Mouse (Mus musculus): ENCODE results near the gene Gid8. TPM values are rescaled to one million over a fixed set of nuclear protein-coding genes. Genes with fewer than 3 reads are reported as not detected.
A peak's percentile ranks its signal among the peaks of the same experiment; 100 is the strongest.

The Gid8 gene
- polyA plus RNA-seq, 1 experiment from 2014 or later, result 53.4 TPM

DNA sequence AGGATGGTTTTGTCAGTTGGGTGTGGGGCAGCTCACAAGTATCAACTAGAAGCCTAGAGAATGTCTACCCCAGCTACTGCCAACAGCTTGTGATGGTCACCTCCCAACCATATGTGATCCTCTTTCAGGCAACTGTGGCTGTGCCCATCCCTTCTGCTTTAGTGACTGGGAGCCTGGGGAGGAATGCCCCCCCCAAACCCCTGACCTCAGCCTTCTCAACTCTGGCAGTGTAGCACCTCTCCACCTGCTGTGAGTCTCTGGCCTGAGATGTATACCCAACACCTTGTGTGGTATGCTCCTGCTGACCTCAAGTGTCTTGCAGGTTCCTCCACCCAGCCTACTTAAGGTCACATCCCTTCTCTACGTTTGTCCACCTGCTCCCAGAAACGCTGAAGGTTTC is 13.9 kb downstream of the Gid8 start:
- no peaks in the 10 kb centered on the region for H3K27me3 ChIP-seq (ENCODE audit: control insufficient read depth, insufficient read depth, low read length)
- no peak for ATAC-seq (ENCODE audit: insufficient number of reproducible peaks, insufficient read depth, low FRiP score, low read depth)
- 58% methylated on average over 2 of the region's 2 CpGs for WGBS
- H3K9me3 ChIP-seq (ENCODE audit: control insufficient read depth, low read depth, low read length), result no peaks in the 10 kb centered on the region
- peaks cover 39% of the 10 kb centered on the region for H3K36me3 ChIP-seq (ENCODE audit: control insufficient read depth, insufficient read depth, low read length)
- H3K4me1 ChIP-seq (ENCODE audit: control insufficient read depth, insufficient read depth, low read length), result peaks cover 5% of the 10 kb centered on the region; the same call in 1 of the 2 replicates
- no peak overlapping the region for H3K4me3 ChIP-seq (ENCODE audit: low read depth, low read length)
- no peak overlapping the region for H3K9ac ChIP-seq (replicated peaks; ENCODE audit: low read depth, low read length)
- no peak overlapping the region for H3K27ac ChIP-seq (ENCODE audit: low read length)
- H3K4me2 ChIP-seq (replicated peaks; ENCODE audit: low read depth, low read length), result no peak overlapping the region

GRCm38 (mm10) chr2:180724585-180725413 is 14.9 kb downstream of the Gid8 start, which contains the start of gene Slc17a9:
TSS of gene Slc17a9 (plus strand) at chr2:180725263.
- WGBS, result 4% methylated on average over 18 of the region's 18 CpGs
- Histone ChIP-seq H3K4me1 (ENCODE audit: control insufficient read depth, insufficient read depth, low read length) (peaks cover 5% of the 10 kb centered on the region; the same call in 1 of the 2 replicates), H3K9ac (replicated peaks; ENCODE audit: low read depth, low read length) (peak within 1 kb of the TSS; percentile 33; the same call in 1 of the 2 replicates), H3K4me2 (replicated peaks; ENCODE audit: low read depth, low read length) (peak within 1 kb of the TSS; percentile 45), H3K36me3 (ENCODE audit: control insufficient read depth, insufficient read depth, low read length) (peaks cover 32% of the 10 kb centered on the region), H3K27me3 (ENCODE audit: control insufficient read depth, insufficient read depth, low read length) (no peaks in the 10 kb centered on the region), H3K27ac (ENCODE audit: low read length) (peak within 1 kb of the TSS; percentile 10; the same call in 1 of the 2 replicates), H3K9me3 (ENCODE audit: control insufficient read depth, low read depth, low read length) (no peaks in the 10 kb centered on the region), H3K4me3 (ENCODE audit: low read depth, low read length) (peak within 1 kb of the TSS; percentile 19)
- peak; percentile 75 for ATAC-seq (ENCODE audit: insufficient number of reproducible peaks, insufficient read depth, low FRiP score, low read depth)

- Histone ChIP-seq H3K9ac (replicated peaks; ENCODE audit: low read depth, low read length) (no peak overlapping the region; the same call in 1 of the 2 replicates), H3K4me2 (replicated peaks; ENCODE audit: low read depth, low read length) (peak overlapping the region; percentile 45), H3K9me3 (ENCODE audit: control insufficient read depth, low read depth, low read length) (no peaks in the 10 kb centered on the region), H3K27ac (ENCODE audit: low read length) (peak overlapping the region; percentile 10; the same call in 1 of the 2 replicates), H3K4me3 (ENCODE audit: low read depth, low read length) (peak overlapping the region; percentile 19), H3K36me3 (ENCODE audit: control insufficient read depth, insufficient read depth, low read length) (peaks cover 27% of the 10 kb centered on the region), H3K27me3 (ENCODE audit: control insufficient read depth, insufficient read depth, low read length) (no peaks in the 10 kb centered on the region), H3K4me1 (ENCODE audit: control insufficient read depth, insufficient read depth, low read length) (peaks cover 5% of the 10 kb centered on the region; the same call in 1 of the 2 replicates)
- peak; percentile 18; the same call in 1 of the 2 replicates for ATAC-seq (ENCODE audit: insufficient number of reproducible peaks, insufficient read depth, low FRiP score, low read depth)
- WGBS, result 2% methylated on average over 6 of the region's 6 CpGs
Measured at GRCm38 (mm10) chr2:180725414-180725778, 15.5 kb downstream of the Gid8 start.

GRCm38 (mm10) chr2:180725856-180726629 is 16.1 kb downstream of the Gid8 start:
- Histone ChIP-seq H3K27ac (ENCODE audit: low read length) (no peak overlapping the region), H3K9ac (replicated peaks; ENCODE audit: low read depth, low read length) (no peak overlapping the region; the same call in 1 of the 2 replicates), H3K27me3 (ENCODE audit: control insufficient read depth, insufficient read depth, low read length) (no peaks in the 10 kb centered on the region), H3K9me3 (ENCODE audit: control insufficient read depth, low read depth, low read length) (no peaks in the 10 kb centered on the region), H3K36me3 (ENCODE audit: control insufficient read depth, insufficient read depth, low read length) (peaks cover 21% of the 10 kb centered on the region), H3K4me3 (ENCODE audit: low read depth, low read length) (no peak overlapping the region), H3K4me2 (replicated peaks; ENCODE audit: low read depth, low read length) (peak overlapping the region; percentile 45), H3K4me1 (ENCODE audit: control insufficient read depth, insufficient read depth, low read length) (peaks cover 5% of the 10 kb centered on the region; the same call in 1 of the 2 replicates)
- ATAC-seq (ENCODE audit: insufficient number of reproducible peaks, insufficient read depth, low FRiP score, low read depth), result no peak
- WGBS, result 21% methylated on average over 7 of the region's 8 CpGs

GRCm38 (mm10) chr2:180726658-180727442 is 16.9 kb downstream of the Gid8 start:
- Histone ChIP-seq H3K27ac (ENCODE audit: low read length) (no peak overlapping the region), H3K9me3 (ENCODE audit: control insufficient read depth, low read depth, low read length) (no peaks in the 10 kb centered on the region), H3K9ac (replicated peaks; ENCODE audit: low read depth, low read length) (no peak overlapping the region), H3K4me1 (ENCODE audit: control insufficient read depth, insufficient read depth, low read length) (peaks cover 8% of the 10 kb centered on the region; the same call in 1 of the 2 replicates), H3K27me3 (ENCODE audit: control insufficient read depth, insufficient read depth, low read length) (no peaks in the 10 kb centered on the region), H3K36me3 (ENCODE audit: control insufficient read depth, insufficient read depth, low read length) (peaks cover 14% of the 10 kb centered on the region), H3K4me3 (ENCODE audit: low read depth, low read length) (no peak overlapping the region), H3K4me2 (replicated peaks; ENCODE audit: low read depth, low read length) (no peak overlapping the region)
- WGBS, result 56% methylated on average over 6 of the region's 6 CpGs
- no peak for ATAC-seq (ENCODE audit: insufficient number of reproducible peaks, insufficient read depth, low FRiP score, low read depth)

- peaks cover 8% of the 10 kb centered on the region; the same call in 1 of the 2 replicates for H3K4me1 ChIP-seq (ENCODE audit: control insufficient read depth, insufficient read depth, low read length)
- no peak overlapping the region for H3K4me2 ChIP-seq (replicated peaks; ENCODE audit: low read depth, low read length)
- H3K27me3 ChIP-seq (ENCODE audit: control insufficient read depth, insufficient read depth, low read length), result no peaks in the 10 kb centered on the region
- H3K9me3 ChIP-seq (ENCODE audit: control insufficient read depth, low read depth, low read length), result no peaks in the 10 kb centered on the region
- no peak overlapping the region for H3K27ac ChIP-seq (ENCODE audit: low read length)
- H3K36me3 ChIP-seq (ENCODE audit: control insufficient read depth, insufficient read depth, low read length), result peaks cover 7% of the 10 kb centered on the region; the same call in 1 of the 2 replicates
- ATAC-seq (ENCODE audit: insufficient number of reproducible peaks, insufficient read depth, low FRiP score, low read depth), result no peak
- H3K9ac ChIP-seq (replicated peaks; ENCODE audit: low read depth, low read length), result no peak overlapping the region
- 59% methylated on average over 4 of the region's 4 CpGs for WGBS
- no peak overlapping the region for H3K4me3 ChIP-seq (ENCODE audit: low read depth, low read length)
Measured at GRCm38 (mm10) chr2:180727613-180728021, 17.7 kb downstream of the Gid8 start.

DNA sequence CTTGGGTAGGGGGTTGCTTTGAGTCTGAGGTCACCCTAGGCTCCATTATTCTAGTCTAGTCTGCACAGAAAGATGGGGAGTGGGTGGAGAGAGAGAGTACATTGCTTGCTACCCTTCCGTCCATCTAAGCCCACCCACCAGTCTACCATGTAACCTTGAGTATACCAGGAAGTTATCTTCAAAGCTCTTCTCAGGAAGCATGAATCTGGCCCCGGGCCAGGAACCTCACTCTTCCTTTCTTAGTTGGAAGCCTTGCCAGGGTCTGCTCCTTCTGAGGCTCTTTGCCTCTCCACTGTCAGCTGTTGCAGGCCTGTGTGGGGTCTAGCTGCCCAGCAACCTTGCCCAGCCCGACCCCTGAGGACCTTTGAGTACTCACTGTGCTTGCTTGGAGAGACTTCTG is 21.1 kb downstream of the Gid8 start:
- Histone ChIP-seq H3K4me3 (ENCODE audit: low read depth, low read length) (no peak overlapping the region), H3K4me1 (ENCODE audit: control insufficient read depth, insufficient read depth, low read length) (0 out of 2 replicates have a peak, but pooled peaks cover 3% of the 10 kb centered on the region), H3K27me3 (ENCODE audit: control insufficient read depth, insufficient read depth, low read length) (no peaks in the 10 kb centered on the region), H3K27ac (ENCODE audit: low read length) (no peak overlapping the region), H3K9ac (replicated peaks; ENCODE audit: low read depth, low read length) (no peak overlapping the region), H3K36me3 (ENCODE audit: control insufficient read depth, insufficient read depth, low read length) (no peaks in the 10 kb centered on the region), H3K9me3 (ENCODE audit: control insufficient read depth, low read depth, low read length) (no peaks in the 10 kb centered on the region), H3K4me2 (replicated peaks; ENCODE audit: low read depth, low read length) (no peak overlapping the region)
- 64% methylated on average over 3 of the region's 3 CpGs for WGBS
- ATAC-seq (ENCODE audit: insufficient number of reproducible peaks, insufficient read depth, low FRiP score, low read depth), result no peak

Data from stomach, embryonic 14.5 days (tissue).